Mouse (Mus musculus) heart, embryonic 13.5 days (tissue): ENCODE data around the gene Fyco1. TPM values are rescaled to one million over a fixed set of nuclear protein-coding genes. Genes with fewer than 3 reads are reported as not detected.
"Not testable (repeated sequence)": the region's sequence is repeated elsewhere in the genome, so short reads cannot be mapped to it uniquely, and the experiment has no call there.

Source experiments
- ATAC-seq: fragments of 200-750 bp; cut with Nextera tagmentation; 2 replicates; pipeline ENCODE4 v1.8.0; 2017; ENCODE audit warnings: moderate TSS enrichment; ENCODE audit not compliant: insufficient number of reproducible peaks, low FRiP score, low TSS enrichment; ENCODE audit errors: extremely low read depth
- H3K27ac ChIP-seq: fragments of 300-500 bp; sonication (generic); replicated peaks from 2 replicates; pipeline ENCODE4 v1.5.1; 2015; ENCODE audit warnings: moderate library complexity, mild to moderate bottlenecking, inconsistent platforms
- H3K27me3 ChIP-seq: fragments of 300-500 bp; sonication (generic); replicated peaks from 2 replicates; pipeline ENCODE4 v1.6.1; 2015; ENCODE audit warnings: mild to moderate bottlenecking, inconsistent platforms
- H3K36me3 ChIP-seq: fragments of 300-500 bp; sonication (generic); 2 replicates; pipeline ENCODE4 v1.6.1; 2015; ENCODE audit warnings: mild to moderate bottlenecking, inconsistent platforms
- H3K4me1 ChIP-seq: fragments of 300-500 bp; sonication (generic); 2 replicates; pipeline ENCODE4 v1.6.1; 2015; ENCODE audit warnings: inconsistent platforms
- H3K4me2 ChIP-seq: fragments of 300-500 bp; sonication (generic); 2 replicates; pipeline ENCODE4 v1.6.1; 2015; ENCODE audit warnings: inconsistent platforms, mild to moderate bottlenecking, moderate library complexity
- H3K4me3 ChIP-seq: fragments of 300-500 bp; sonication (generic); 2 replicates; pipeline ENCODE4 v1.5.1; 2015; ENCODE audit warnings: moderate library complexity, mild to moderate bottlenecking, inconsistent platforms
- H3K9ac ChIP-seq: fragments of 300-500 bp; sonication (generic); 2 replicates; pipeline ENCODE4 v1.6.1; 2015; ENCODE audit warnings: inconsistent platforms, mild to moderate bottlenecking, moderate library complexity
- H3K9me3 ChIP-seq: fragments of 300-500 bp; sonication (generic); 2 replicates; pipeline ENCODE4 v1.6.1; 2016; ENCODE audit warnings: inconsistent platforms
- WGBS: fragments of 180-500 bp; shearing (Covaris S2); methylation state at CpG from one replicate; pipeline ENCODE4 v1.1.7; 2015; ENCODE audit warnings: mixed read lengths; 5-methylcytosine and 5-hydroxymethylcytosine counted together
- polyA plus RNA-seq: library from polyadenylated mRNA; unstranded; fragments of >200 nt; fragmentation: Nextera tagmentation; extraction: Ambion mirVana; gene quantifications from 2 replicates; pipeline ENCODE4 v1.2.1, GENCODE M21; 2015

Fyco1 gene
- polyA plus RNA-seq, 1 experiment from 2014 or later: 23.9 TPM

GRCm38 (mm10) chr9:123768443-123768842 is 83.3 kb downstream of the Fyco1 start:
- H3K27me3 ChIP-seq: no peaks in the 10 kb centered on the region
- no peaks in the 10 kb centered on the region for H3K4me1 ChIP-seq
- H3K27ac ChIP-seq: no peak overlapping the region
- H3K4me3 ChIP-seq: no peak overlapping the region
- WGBS: 71% methylated on average over 1 of the region's 1 CpGs
- H3K9ac ChIP-seq: no peak overlapping the region
- H3K36me3 ChIP-seq: no peaks in the 10 kb centered on the region
- no peaks in the 10 kb centered on the region for H3K9me3 ChIP-seq
- no peak for ATAC-seq
- no peak overlapping the region for H3K4me2 ChIP-seq

GRCm38 (mm10) chr9:123766996-123767395 is 84.7 kb downstream of the Fyco1 start:
- no peak overlapping the region for H3K9ac ChIP-seq
- no peaks in the 10 kb centered on the region for H3K27me3 ChIP-seq
- no peaks in the 10 kb centered on the region for H3K36me3 ChIP-seq
- H3K9me3 ChIP-seq: no peaks in the 10 kb centered on the region
- WGBS: 74% methylated on average over 3 of the region's 3 CpGs
- no peak for ATAC-seq
- no peak overlapping the region for H3K4me2 ChIP-seq
- H3K4me3 ChIP-seq: no peak overlapping the region
- H3K27ac ChIP-seq: no peak overlapping the region
- H3K4me1 ChIP-seq: no peaks in the 10 kb centered on the region

- H3K4me1 ChIP-seq: no peaks in the 10 kb centered on the region
- no peaks in the 10 kb centered on the region for H3K27me3 ChIP-seq
- ATAC-seq: no peak
- 52% methylated on average over 3 of the region's 3 CpGs for WGBS
- H3K36me3 ChIP-seq: no peaks in the 10 kb centered on the region
- H3K4me2 ChIP-seq: no peak overlapping the region
- H3K27ac ChIP-seq: no peak overlapping the region
- H3K4me3 ChIP-seq: no peak overlapping the region
- no peaks in the 10 kb centered on the region for H3K9me3 ChIP-seq
- no peak overlapping the region for H3K9ac ChIP-seq
Measured at GRCm38 (mm10) chr9:123763771-123764170, 87.9 kb downstream of the Fyco1 start.

GRCm38 (mm10) chr9:123762886-123763285 is 88.8 kb downstream of the Fyco1 start:
- Histone ChIP-seq H3K9ac (no peak overlapping the region), H3K9me3 (no peaks in the 10 kb centered on the region), H3K27ac (no peak overlapping the region), H3K4me2 (no peak overlapping the region), H3K27me3 (no peaks in the 10 kb centered on the region), H3K36me3 (no peaks in the 10 kb centered on the region), H3K4me1 (no peaks in the 10 kb centered on the region), H3K4me3 (no peak overlapping the region)
- WGBS: 82% methylated on average over 4 of the region's 4 CpGs
- no peak for ATAC-seq

- Histone ChIP-seq H3K9ac (no peak overlapping the region), H3K27me3 (no peaks in the 10 kb centered on the region), H3K4me3 (no peak overlapping the region), H3K27ac (no peak overlapping the region), H3K4me1 (no peaks in the 10 kb centered on the region), H3K9me3 (no peaks in the 10 kb centered on the region), H3K4me2 (no peak overlapping the region), H3K36me3 (no peaks in the 10 kb centered on the region)
- 82% methylated on average over 3 of the region's 3 CpGs for WGBS
- no peak for ATAC-seq
Measured at GRCm38 (mm10) chr9:123760806-123761205, 90.9 kb downstream of the Fyco1 start.

- 70% methylated on average over 4 of the region's 4 CpGs for WGBS
- Histone ChIP-seq H3K4me3 (no peak overlapping the region), H3K36me3 (no peaks in the 10 kb centered on the region), H3K9ac (no peak overlapping the region), H3K4me2 (no peak overlapping the region), H3K27me3 (no peaks in the 10 kb centered on the region), H3K27ac (no peak overlapping the region), H3K9me3 (no peaks in the 10 kb centered on the region), H3K4me1 (no peaks in the 10 kb centered on the region)
- no peak for ATAC-seq
Measured at GRCm38 (mm10) chr9:123758645-123759044, 93.1 kb downstream of the Fyco1 start.

GRCm38 (mm10) chr9:123758156-123758555 is 93.5 kb downstream of the Fyco1 start:
- H3K9me3 ChIP-seq: no peaks in the 10 kb centered on the region
- no peak overlapping the region for H3K4me2 ChIP-seq
- no peak overlapping the region for H3K4me3 ChIP-seq
- H3K27me3 ChIP-seq: no peaks in the 10 kb centered on the region
- H3K36me3 ChIP-seq: no peaks in the 10 kb centered on the region
- WGBS: 58% methylated on average over 1 of the region's 1 CpGs
- no peak for ATAC-seq
- H3K9ac ChIP-seq: no peak overlapping the region
- H3K4me1 ChIP-seq: no peaks in the 10 kb centered on the region
- H3K27ac ChIP-seq: no peak overlapping the region

- ATAC-seq: no peak
- Histone ChIP-seq H3K27me3 (no peaks in the 10 kb centered on the region), H3K36me3 (no peaks in the 10 kb centered on the region), H3K9ac (no peak overlapping the region), H3K4me2 (no peak overlapping the region), H3K4me3 (no peak overlapping the region), H3K4me1 (no peaks in the 10 kb centered on the region), H3K9me3 (no peaks in the 10 kb centered on the region), H3K27ac (no peak overlapping the region)
- WGBS: 42% methylated on average over 2 of the region's 2 CpGs
Measured at GRCm38 (mm10) chr9:123757326-123757725, 94.4 kb downstream of the Fyco1 start.

- Histone ChIP-seq H3K36me3 (no peaks in the 10 kb centered on the region), H3K4me3 (no peak overlapping the region), H3K9ac (no peak overlapping the region), H3K4me2 (no peak overlapping the region), H3K4me1 (no peaks in the 10 kb centered on the region), H3K27me3 (no peaks in the 10 kb centered on the region), H3K9me3 (no peaks in the 10 kb centered on the region), H3K27ac (no peak overlapping the region)
- WGBS: 60% methylated on average over 3 of the region's 3 CpGs
- no peak for ATAC-seq
Measured at GRCm38 (mm10) chr9:123756752-123757151, 94.9 kb downstream of the Fyco1 start.

- no peak for ATAC-seq
- Histone ChIP-seq H3K4me2 (no peak overlapping the region), H3K9ac (no peak overlapping the region), H3K9me3 (no peaks in the 10 kb centered on the region), H3K4me1 (no peaks in the 10 kb centered on the region), H3K4me3 (no peak overlapping the region), H3K27ac (no peak overlapping the region), H3K27me3 (no peaks in the 10 kb centered on the region), H3K36me3 (no peaks in the 10 kb centered on the region)
- WGBS: 78% methylated on average over 4 of the region's 4 CpGs
Measured at GRCm38 (mm10) chr9:123754333-123754732, 97.4 kb downstream of the Fyco1 start.

GRCm38 (mm10) chr9:123749687-123750086 is 102.0 kb downstream of the Fyco1 start:
- not testable (repeated sequence) for ATAC-seq, H3K4me2 ChIP-seq
- 88% methylated on average over 8 of the region's 8 CpGs for WGBS

GRCm38 (mm10) chr9:123740799-123741198 is 110.9 kb downstream of the Fyco1 start:
- 90% methylated on average over 4 of the region's 4 CpGs for WGBS
- no peak overlapping the region for H3K27ac ChIP-seq
- H3K9ac ChIP-seq: no peak overlapping the region
- no peaks in the 10 kb centered on the region for H3K36me3 ChIP-seq
- H3K4me3 ChIP-seq: no peak overlapping the region
- no peak for ATAC-seq
- H3K27me3 ChIP-seq: no peaks in the 10 kb centered on the region
- no peaks in the 10 kb centered on the region for H3K9me3 ChIP-seq
- H3K4me2 ChIP-seq: no peak overlapping the region
- no peaks in the 10 kb centered on the region for H3K4me1 ChIP-seq

More at GRCm38 (mm10) chr9:123749687-123750086, 102.0 kb downstream of the Fyco1 start:
- not testable (repeated sequence) for H3K9ac ChIP-seq, H3K4me1 ChIP-seq, H3K36me3 ChIP-seq, H3K4me3 ChIP-seq, H3K9me3 ChIP-seq, H3K27me3 ChIP-seq, H3K27ac ChIP-seq
